Mouse (Mus musculus) erythroblast, embryonic 14.5 days (primary cell): ENCODE results near the gene Foxn1.

Source experiments
- GATA1 ChIP-seq: IDR thresholded peaks from 2 replicates; pipeline ENCODE4 v1.6.1; 2012; ENCODE audit warnings: low read length, inconsistent platforms, mixed read lengths
- TAL1 ChIP-seq: IDR thresholded peaks from 3 replicates; pipeline ENCODE4 v1.6.1; 2012; ENCODE audit warnings: low read length, inconsistent platforms, mixed read lengths

DNA sequence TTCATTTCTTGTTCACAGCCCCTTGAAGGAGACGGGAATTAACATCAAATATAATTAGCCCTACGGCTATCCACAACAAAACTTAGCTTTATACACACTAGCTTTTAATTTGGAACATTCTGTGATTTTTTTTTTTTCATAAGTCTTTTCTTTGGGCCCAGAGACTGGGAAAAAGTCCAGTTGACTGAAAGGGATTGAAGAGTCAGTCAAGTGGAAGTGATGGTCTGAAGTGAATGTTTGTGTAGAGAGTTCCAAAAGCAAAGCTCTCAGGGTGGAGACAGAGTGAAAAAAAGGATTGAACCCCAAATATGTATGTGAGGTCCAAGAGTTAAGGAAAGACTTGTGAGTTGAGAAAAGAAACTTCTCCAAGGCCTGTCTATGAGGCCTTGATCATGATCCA lies 67.9 kb downstream of the Foxn1 start:
- no peak for TF ChIP-seq GATA1
- no peak for TF ChIP-seq TAL1
